Mouse (Mus musculus) ES-Bruce4 (cell line): Measurements from ENCODE around the gene Dvl3. TPM values are rescaled to one million over a fixed set of nuclear protein-coding genes. Genes with fewer than 3 reads are reported as not detected.

Source experiments
- H3K27ac ChIP-seq: 2 replicates; pipeline ENCODE4 v1.5.1; 2012; ENCODE audit warnings: low read length, inconsistent platforms; ENCODE audit not compliant: insufficient read depth
- H3K27me3 ChIP-seq: 2 replicates; pipeline ENCODE4 v1.6.1; 2012; ENCODE audit warnings: mild to moderate bottlenecking, low read length, inconsistent platforms; ENCODE audit not compliant: control insufficient read depth, poor library complexity, insufficient read depth, severe bottlenecking
- H3K36me3 ChIP-seq: 2 replicates; pipeline ENCODE4 v1.6.1; 2012; ENCODE audit warnings: inconsistent platforms, mild to moderate bottlenecking, low read length, moderate library complexity; ENCODE audit not compliant: control insufficient read depth, poor library complexity, insufficient read depth, severe bottlenecking
- H3K4me1 ChIP-seq: one replicate; pipeline ENCODE4 v1.8.1; 2011; ENCODE audit warnings: low read length; ENCODE audit not compliant: control insufficient read depth, insufficient read depth
- H3K4me3 ChIP-seq: 2 replicates; pipeline ENCODE4 v1.5.1; 2011; ENCODE audit warnings: low read depth, mild to moderate bottlenecking, low read length
- H3K9ac ChIP-seq: 2 replicates; pipeline ENCODE4 v1.6.1; 2012; ENCODE audit warnings: low read depth, mild to moderate bottlenecking, inconsistent platforms; ENCODE audit not compliant: poor library complexity, severe bottlenecking
- H3K9me3 ChIP-seq: replicated peaks from 2 replicates; pipeline ENCODE4 v1.6.1; 2012; ENCODE audit warnings: mild to moderate bottlenecking, low read length, inconsistent platforms; ENCODE audit not compliant: control insufficient read depth, poor library complexity, insufficient read depth, severe bottlenecking
- CTCF ChIP-seq: IDR thresholded peaks from one replicate; pipeline ENCODE4 v1.8.1; 2011; ENCODE audit warnings: low read depth, low read length
- EP300 ChIP-seq: IDR thresholded peaks from 2 replicates; pipeline ENCODE4 v1.6.1; 2011; ENCODE audit warnings: low read depth, low read length; ENCODE audit not compliant: insufficient read depth
- POLR2A ChIP-seq: IDR thresholded peaks from one replicate; pipeline ENCODE4 v1.8.1; 2011; ENCODE audit warnings: low read length; ENCODE audit not compliant: insufficient read depth
- polyA plus RNA-seq: library from polyadenylated mRNA; stranded (reverse); fragments of >200 nt; gene quantifications from 2 replicates; pipeline ENCODE4 v1.2.4, GENCODE M21; 2011; ENCODE audit warnings: low read depth; ENCODE audit not compliant: missing spikeins, insufficient read depth, insufficient read length

Dvl3 gene
- polyA plus RNA-seq, 1 experiment: 37.9 TPM

DNA sequence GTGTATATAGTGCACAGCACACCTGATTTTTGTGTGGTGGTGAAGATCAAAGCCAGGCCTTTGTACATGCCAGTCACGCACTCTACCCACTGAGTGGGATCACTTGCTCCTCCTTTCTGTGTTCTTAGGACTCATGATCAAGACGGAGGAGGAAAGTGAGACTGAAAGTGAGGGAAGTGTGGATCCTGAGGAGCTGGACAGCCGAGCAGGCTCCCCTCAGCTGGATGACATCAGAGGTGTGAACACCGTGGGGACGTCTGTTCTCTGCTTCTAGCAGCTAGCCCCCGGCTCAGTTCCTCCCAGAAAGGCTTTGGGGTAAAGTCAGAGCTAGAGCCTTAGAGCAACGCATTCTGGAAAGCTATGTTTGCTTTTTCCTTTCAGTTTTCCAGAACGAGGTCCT lies 10.8 kb upstream of the Dvl3 start:
- no peak overlapping the region for H3K9ac ChIP-seq
- peaks cover 89% of the 10 kb centered on the region for H3K36me3 ChIP-seq
- H3K27ac ChIP-seq: no peak overlapping the region
- no peaks in the 10 kb centered on the region for H3K27me3 ChIP-seq
- no peak overlapping the region for H3K4me3 ChIP-seq
- no peak for TF ChIP-seq POLR2A
- no peak for TF ChIP-seq EP300
- no peak for TF ChIP-seq CTCF
- no peaks in the 10 kb centered on the region for H3K4me1 ChIP-seq
- H3K9me3 ChIP-seq: no peaks in the 10 kb centered on the region

DNA sequence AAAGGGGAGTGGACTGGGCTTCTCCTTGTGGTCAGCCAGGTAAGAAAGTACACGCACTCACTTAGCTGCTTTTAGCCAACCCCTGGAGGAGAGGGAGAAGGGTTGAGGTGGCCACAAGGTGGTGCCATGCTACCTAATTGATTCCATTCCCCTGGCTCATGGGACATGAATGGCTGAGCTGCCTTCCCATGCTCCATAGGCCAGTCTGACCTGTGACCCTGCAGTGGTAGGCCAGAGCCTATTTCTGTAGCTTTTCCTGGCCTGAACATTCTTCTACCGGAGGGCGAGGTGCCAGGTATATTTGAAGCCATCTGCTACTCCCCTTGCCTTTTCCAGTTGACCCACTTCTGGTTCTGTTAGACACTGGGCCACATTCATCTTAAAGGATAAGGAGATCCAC lies 7.4 kb upstream of the Dvl3 start:
- Histone ChIP-seq H3K36me3 (peaks cover 62% of the 10 kb centered on the region), H3K27ac (0 out of 2 replicates have a peak overlapping the region, but pooled peaks have one; percentile 17), H3K4me3 (no peak overlapping the region), H3K9me3 (no peaks in the 10 kb centered on the region), H3K27me3 (no peaks in the 10 kb centered on the region), H3K9ac (no peak overlapping the region), H3K4me1 (no peaks in the 10 kb centered on the region)
- no peak for TF ChIP-seq EP300
- no peak for TF ChIP-seq POLR2A
- TF ChIP-seq CTCF: peak; percentile 81

DNA sequence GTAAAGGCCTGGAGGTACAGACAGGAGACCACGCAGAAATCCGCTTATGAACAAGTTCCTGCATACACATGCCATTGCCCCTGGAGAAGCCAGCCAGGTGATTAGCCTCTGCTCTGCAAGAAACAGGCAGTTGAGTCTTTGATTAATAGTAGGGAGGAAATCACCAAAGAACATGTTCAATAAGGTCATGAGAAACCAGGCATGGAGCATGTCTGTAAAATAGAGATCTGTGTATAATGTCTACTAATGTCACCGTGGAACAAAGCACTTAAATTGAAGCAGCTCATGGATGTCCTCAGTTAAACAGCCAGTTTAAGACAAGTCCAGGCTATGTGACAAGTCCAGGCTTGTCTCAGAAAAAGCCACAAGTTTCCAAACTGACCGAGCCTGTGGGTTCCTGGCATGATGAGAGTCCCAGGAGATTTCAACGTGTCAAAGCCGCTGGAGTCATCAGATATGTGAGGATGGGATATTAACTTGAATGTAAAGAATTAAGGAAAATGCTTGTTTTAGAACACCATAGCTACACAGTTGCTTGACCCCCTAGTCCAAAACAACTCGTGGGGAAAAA lies 5.4 kb upstream of the Dvl3 start:
- no peak overlapping the region for H3K4me3 ChIP-seq
- no peaks in the 10 kb centered on the region for H3K27me3 ChIP-seq
- H3K36me3 ChIP-seq: peaks cover 44% of the 10 kb centered on the region
- peak overlapping the region; percentile 32 for H3K27ac ChIP-seq
- H3K9me3 ChIP-seq: no peaks in the 10 kb centered on the region
- H3K4me1 ChIP-seq: no peaks in the 10 kb centered on the region
- peak overlapping the region; percentile 31; the same call in 1 of the 2 replicates for H3K9ac ChIP-seq
- TF ChIP-seq CTCF: no peak
- TF ChIP-seq EP300: no peak
- TF ChIP-seq POLR2A: no peak

DNA sequence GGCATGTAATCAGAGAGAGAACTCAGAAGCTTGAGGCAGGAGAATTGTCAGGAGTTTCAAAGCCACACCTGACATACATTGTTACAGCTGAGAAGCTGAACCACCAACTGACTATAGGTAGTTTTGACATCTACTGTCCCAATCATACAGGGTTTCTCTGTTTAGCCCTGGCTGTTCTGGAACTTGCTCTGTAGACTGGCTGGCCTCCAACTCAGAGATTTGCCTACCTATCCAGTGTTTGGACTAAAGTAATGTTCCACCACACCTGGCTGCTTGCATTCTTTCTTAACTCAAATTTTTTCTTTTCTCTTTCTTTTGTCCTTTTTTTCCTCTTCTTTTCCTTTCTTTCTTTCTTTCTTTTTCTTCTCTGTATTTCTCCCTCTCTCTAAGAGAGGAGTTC lies 750 bp upstream of the Dvl3 start:
- Histone ChIP-seq H3K4me1 (no peaks in the 10 kb centered on the region), H3K27ac (no peak overlapping the region), H3K9ac (peak overlapping the region; percentile 89), H3K27me3 (no peaks in the 10 kb centered on the region), H3K4me3 (peak overlapping the region; percentile 64), H3K36me3 (peaks cover 4% of the 10 kb centered on the region; the same call in 1 of the 2 replicates), H3K9me3 (no peaks in the 10 kb centered on the region)
- TF ChIP-seq EP300: no peak
- TF ChIP-seq POLR2A: no peak
- no peak for TF ChIP-seq CTCF

DNA sequence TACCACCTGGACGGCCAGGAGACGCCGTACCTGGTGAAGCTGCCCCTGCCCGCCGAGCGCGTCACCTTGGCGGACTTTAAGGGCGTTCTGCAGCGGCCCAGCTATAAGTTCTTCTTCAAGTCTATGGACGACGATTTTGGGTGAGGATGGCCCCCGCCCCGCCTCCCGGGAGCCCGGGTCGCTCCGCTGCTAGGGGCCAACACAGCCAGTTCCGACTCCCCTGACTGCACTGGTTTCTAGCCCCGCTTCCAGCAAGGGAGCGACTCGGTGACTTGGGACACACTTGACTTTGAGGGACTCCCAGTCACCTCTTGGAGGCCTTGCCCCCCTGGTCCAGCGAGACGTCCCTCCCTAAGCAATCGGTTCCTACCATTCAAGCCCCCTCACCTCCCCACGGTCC lies 434 bp downstream of the Dvl3 start:
- no peak for TF ChIP-seq CTCF
- no peak for TF ChIP-seq EP300
- TF ChIP-seq POLR2A: no peak
- Histone ChIP-seq H3K27me3 (no peaks in the 10 kb centered on the region), H3K4me1 (no peaks in the 10 kb centered on the region), H3K4me3 (peak overlapping the region; percentile 80), H3K9ac (peak overlapping the region; percentile 89), H3K36me3 (no peaks in the 10 kb centered on the region), H3K27ac (peak overlapping the region; percentile 7; the same call in 1 of the 2 replicates), H3K9me3 (no peaks in the 10 kb centered on the region)

DNA sequence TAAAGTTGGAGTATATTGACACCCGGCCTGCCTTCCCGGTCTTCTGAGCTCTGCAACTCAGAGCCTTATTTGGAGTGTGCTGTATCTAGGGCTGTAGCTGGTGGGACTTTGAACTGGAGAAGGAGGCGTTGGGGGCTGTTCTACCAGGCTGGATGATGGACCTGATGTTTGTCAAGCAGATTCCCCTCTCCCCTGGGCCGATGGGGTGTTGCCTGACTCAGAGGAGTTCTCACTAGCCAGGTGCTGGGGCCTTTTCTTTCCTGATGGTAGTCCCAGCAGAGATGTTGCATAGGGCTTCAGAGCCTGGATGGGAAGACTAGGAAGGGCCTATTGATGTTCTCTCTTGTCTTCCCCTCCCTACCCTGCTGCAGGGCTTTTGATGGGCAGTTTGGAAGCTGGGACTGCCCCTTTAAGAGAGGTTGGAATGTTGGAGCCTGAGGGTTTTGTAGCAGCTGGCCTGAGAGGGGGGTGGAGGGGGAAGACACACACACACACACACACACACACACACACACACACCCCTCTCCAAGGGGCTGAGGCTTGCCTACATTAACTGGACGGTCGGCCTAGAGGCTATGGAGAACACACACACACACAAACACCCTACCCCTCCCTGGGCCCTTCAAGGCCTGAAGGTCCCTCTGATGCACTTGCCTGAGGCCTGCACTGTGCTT lies 1.1 kb downstream of the Dvl3 start:
- TF ChIP-seq POLR2A (no peak), CTCF (no peak), EP300 (no peak)
- no peaks in the 10 kb centered on the region for H3K27me3 ChIP-seq
- peak overlapping the region; percentile 80 for H3K4me3 ChIP-seq
- no peak overlapping the region for H3K27ac ChIP-seq
- H3K9me3 ChIP-seq: no peaks in the 10 kb centered on the region
- no peaks in the 10 kb centered on the region for H3K36me3 ChIP-seq
- peak overlapping the region; percentile 89 for H3K9ac ChIP-seq
- no peaks in the 10 kb centered on the region for H3K4me1 ChIP-seq
